Mouse (Mus musculus) kidney, adult 2 months (tissue): ENCODE data around the gene Ino80e.

Experiments used
- CTCF ChIP-seq: fragments of 200-500 bp; conservative IDR thresholded peaks from 2 replicates; pipeline ENCODE4 v1.5.1; 2011; ENCODE audit warnings: low read depth, mild to moderate bottlenecking, control low read depth, low read length, moderate library complexity, mixed read lengths; ENCODE audit not compliant: insufficient read depth, insufficient read length
- POLR2A ChIP-seq: fragments of 200-500 bp; IDR thresholded peaks from one replicate; pipeline ENCODE4 v1.6.1; 2011; ENCODE audit warnings: low read depth, low read length, control low read depth

DNA sequence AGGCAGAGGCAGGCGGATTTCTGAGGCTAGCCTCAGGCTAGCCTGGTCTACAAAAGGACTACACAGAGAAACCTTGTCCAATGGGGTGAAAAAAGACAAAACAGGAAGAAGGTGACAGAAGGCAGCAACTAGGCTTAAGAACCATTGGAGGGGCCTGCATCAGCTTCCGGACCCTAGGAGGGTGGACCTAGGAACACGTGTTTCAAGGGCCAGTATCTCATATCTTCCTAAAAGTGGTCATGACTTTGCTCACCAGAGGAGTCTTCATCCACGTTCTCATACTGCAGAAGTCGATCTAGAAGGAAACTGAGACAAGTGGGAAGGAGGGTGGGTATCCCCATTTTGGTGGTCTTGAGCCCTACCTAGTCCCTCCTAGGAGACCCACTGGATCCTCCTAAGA is 1.2 kb downstream of the Ino80e start:
- TF ChIP-seq POLR2A = no peak
- no peak for TF ChIP-seq CTCF
